Mouse (Mus musculus) cortical plate, adult 2 months (tissue): ENCODE measurements around the gene Tjap1.

Experiments
- CTCF ChIP-seq: fragments of 200-500 bp; IDR thresholded peaks from 2 replicates; pipeline ENCODE4 v1.5.1; 2011; ENCODE audit warnings: mild to moderate bottlenecking, control low read depth, low read length; ENCODE audit not compliant: insufficient read depth; ENCODE audit errors: extremely low read depth
- POLR2A ChIP-seq: fragments of 200-500 bp; IDR thresholded peaks from 2 replicates; pipeline ENCODE4 v1.6.1; 2011; ENCODE audit warnings: mild to moderate bottlenecking, low read length, control low read depth; ENCODE audit not compliant: insufficient read depth; ENCODE audit errors: extremely low read depth

DNA sequence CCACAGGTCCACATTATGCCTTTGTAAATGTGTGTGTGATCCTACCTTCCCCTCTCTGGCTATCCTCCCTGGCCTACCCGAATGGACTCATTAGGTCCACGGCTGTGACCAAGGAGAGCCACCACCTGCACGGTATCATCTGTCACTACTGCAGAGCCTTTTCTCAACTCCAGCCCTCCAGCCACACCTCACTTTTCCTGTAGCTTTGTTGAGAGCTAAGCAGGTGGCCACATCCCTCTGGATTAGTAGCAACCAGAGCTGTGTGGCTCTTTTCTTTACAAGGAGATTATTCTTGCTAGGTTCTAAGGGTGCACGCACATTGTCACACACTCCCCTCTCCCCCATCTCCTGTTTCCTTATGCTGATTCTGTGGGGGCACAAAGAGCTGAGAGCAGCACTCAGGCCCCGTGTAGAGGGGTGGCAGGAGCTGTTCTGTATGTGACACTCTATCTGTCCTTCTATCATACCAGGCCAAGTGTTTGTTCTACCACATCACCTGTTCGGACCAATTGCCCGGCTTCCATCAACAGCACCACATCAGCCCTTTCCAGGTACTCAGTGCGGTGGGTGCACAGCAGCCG is 30.4 kb upstream of the Tjap1 start:
- TF ChIP-seq CTCF (no peak), POLR2A (no peak)
